Mouse (Mus musculus) granulocyte monocyte progenitor cell, adult 5-6 weeks (primary cell): Measurements from ENCODE around the gene Zfp454. TPM values are rescaled to one million over a fixed set of nuclear protein-coding genes. Genes with fewer than 3 reads are reported as not detected.

Source experiments
- ATAC-seq: replicated peaks from 2 replicates; pipeline ENCODE4 v1.8.0; 2016; ENCODE audit warnings: mild to moderate bottlenecking, moderate TSS enrichment, inconsistent platforms; ENCODE audit not compliant: poor library complexity, severe bottlenecking
- total RNA-seq, 2 experiments: library from RNA; stranded (forward) in 1 of 2; stranded (reverse) in 1 of 2; fragments of 200-712, 200-1000 nt in 1 of 2; fragments of >200 nt in 1 of 2; fragmentation: Nextera tagmentation in 1 of 2; gene quantifications; 2 replicates each; pipeline ENCODE4 v1.2.3; 2014 to 2017

The Zfp454 gene
- total RNA-seq (2014; fragmentation: Nextera tagmentation) (not detected in 2 replicates), total RNA-seq (2017) (not detected in 2 replicates)

- no peak for ATAC-seq
Observed at GRCm38 (mm10) chr11:50887390-50888128, at the start of gene Zfp454. Gene Zfp454, minus strand, starts transcription at chr11:50887651.

- ATAC-seq, result no peak
Observed at GRCm38 (mm10) chr11:50932040-50932439, 44.6 kb upstream of the Zfp454 start.

- peak; percentile 80 for ATAC-seq
Observed at GRCm38 (mm10) chr11:50931451-50931866, 44.0 kb upstream of the Zfp454 start, which contains the start of gene Zfp354b. Gene Zfp354b, minus strand, starts transcription at chr11:50931633.

- ATAC-seq, result peak; percentile 40; the same call in 1 of the 2 replicates
Observed at GRCm38 (mm10) chr11:50931021-50931420, 43.6 kb upstream of the Zfp454 start.

- no peak for ATAC-seq
Observed at GRCm38 (mm10) chr11:50930469-50931014, 43.1 kb upstream of the Zfp454 start.

DNA sequence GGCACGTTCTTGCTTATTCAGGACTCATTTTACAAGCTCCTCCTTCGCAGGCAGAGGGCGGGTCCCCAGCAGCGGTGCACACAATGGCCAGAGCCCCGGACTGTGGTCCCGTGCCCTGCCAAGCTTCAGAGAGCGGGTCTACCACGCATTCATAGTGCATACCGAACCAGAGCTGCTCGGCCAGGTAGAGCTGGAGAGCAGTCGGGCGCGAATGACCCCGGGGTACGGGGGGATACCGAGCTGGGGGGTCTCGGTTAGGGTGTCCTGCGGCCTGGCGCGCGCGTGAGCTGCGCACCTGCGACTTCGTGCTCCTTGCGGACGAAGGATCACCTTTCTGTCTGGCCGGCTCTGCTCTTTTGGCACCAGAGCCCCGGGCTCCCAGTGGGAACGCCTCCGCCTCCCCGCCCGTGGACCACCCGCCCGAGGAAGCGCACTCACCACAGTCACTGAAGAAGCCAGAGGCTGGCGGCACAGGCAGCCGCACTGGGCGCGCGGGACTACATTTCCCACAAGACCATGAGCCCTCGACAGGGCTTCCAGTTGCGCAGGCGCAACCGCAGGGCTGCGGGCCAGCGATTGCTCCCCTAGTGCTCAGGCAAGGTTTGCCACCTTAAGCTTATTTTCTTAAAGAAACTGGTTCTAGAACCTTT, 28.3 kb upstream of the Zfp454 start, which contains the start of gene Zfp2:
Gene Zfp2 (minus strand): TSS at position 495 of the 650 bp plus-strand sequence.
- peak; percentile 99 for ATAC-seq

DNA sequence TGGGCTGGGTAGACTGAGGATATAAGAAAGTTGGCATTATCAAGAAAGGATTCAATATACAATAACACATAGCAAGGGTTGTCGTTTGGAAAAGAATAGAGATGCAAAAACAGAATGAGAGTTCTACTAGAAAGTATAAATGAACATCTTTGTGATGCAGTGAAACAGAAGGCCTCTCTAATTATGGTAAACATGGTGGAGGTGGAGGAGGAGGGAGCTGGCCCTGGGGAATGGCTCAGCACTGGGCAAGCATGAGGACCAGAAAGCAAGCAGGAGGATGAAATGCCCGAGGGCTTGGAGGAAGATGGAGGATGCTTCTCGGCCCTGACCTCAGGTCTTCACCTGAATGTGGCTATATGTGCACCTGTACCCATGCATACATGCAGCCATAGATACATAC, 27.0 kb upstream of the Zfp454 start:
- no peak for ATAC-seq

GRCm38 (mm10) chr11:50913301-50913700, 25.9 kb upstream of the Zfp454 start:
- no peak for ATAC-seq

GRCm38 (mm10) chr11:50908136-50908535, 20.7 kb upstream of the Zfp454 start:
- no peak for ATAC-seq

DNA sequence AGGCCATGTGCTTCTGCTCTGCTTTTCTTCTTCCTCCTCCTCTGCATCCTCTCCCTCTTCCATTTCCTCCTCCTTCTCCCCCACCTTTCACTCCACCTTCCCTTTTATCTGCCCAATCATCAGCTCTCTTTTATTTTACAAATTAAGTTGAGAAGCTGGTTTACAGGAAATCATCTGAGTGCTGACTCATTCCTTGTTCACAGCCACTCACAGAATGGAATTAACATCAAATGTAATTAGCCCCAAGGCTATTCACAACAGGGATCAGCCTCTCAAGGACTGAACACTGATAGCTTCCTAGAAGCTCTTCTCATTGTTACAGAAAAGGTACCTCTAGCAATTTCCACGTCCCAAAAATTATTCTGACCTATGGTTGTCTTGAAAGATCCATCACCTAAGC, 9.9 kb upstream of the Zfp454 start:
- no peak for ATAC-seq

- ATAC-seq, result no peak
Observed at GRCm38 (mm10) chr11:50892441-50892840, 5.0 kb upstream of the Zfp454 start.

DNA sequence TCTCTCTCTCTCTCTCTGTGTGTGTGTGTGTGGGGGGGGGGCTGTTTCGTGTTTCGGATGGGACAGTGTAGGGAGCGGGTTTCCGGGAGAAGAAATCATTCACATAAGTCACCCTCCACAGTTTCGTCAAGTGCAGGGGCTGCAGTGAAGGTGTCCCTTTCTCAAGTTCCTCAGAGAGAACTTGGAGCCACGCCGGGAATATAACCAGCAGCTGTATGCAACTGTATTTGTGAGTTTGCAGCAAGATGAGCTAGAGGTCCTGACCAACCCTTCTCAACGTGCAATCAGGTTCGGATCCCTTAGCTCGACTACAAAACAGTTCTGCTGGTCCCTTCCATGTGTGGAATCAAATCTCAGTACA, 538 bp downstream of the Zfp454 start:
- ATAC-seq, result no peak

- no peak for ATAC-seq
Observed at GRCm38 (mm10) chr11:50886231-50886932, 1.1 kb downstream of the Zfp454 start.

DNA sequence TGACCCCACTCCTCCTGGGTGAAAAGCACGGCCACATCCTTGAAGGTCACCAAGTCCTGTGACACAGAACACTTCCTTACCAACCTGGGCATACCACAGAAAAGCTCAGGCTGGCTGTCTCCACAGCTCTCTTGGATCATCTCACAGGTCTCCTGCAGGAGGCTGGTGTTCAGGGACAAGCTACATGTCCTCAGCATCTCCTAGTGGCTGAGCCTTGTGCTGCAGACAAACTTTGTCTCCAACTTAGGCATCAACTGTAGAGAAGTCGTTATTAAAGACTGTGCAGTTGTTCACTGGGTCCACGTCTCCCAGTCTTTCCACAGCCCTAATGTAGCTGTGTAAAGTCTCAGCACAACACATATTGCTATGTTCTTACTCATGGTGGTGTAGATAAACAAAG, 3.7 kb downstream of the Zfp454 start:
- no peak for ATAC-seq

- no peak for ATAC-seq
Observed at GRCm38 (mm10) chr11:50878641-50879040, 8.8 kb downstream of the Zfp454 start.

- peak; percentile 34 for ATAC-seq
Observed at GRCm38 (mm10) chr11:50850989-50851601, 36.4 kb downstream of the Zfp454 start.

DNA sequence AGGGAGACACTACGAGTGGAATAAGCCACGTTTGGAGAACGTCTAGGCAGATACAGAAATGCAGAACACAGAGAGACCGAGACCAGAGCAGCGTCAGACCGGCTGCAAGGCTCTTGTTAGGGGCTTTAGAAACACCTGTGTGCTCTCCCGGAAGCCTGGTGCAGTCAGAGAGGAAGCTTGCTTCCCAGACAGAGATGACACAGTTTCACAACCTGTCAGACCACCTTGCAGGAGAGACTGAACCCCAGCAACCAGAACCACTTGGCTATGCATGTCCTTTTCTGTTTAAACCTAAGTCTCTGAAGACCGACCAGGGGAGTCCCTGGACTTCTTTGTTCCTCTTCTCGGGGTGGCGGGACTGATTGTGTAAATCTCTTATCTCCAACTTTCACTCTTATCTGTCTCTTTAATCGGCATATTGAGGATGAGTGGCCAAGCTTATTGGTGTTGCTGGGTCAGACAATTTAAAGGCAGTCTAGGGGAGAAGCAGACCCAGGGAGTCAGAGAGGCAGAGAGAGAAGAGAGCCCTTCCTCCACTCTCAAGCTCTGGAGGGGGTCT, 37.2 kb downstream of the Zfp454 start, which contains the start of gene Grm6:
Gene Grm6 (plus strand): TSS at position 509 of the 559 bp plus-strand sequence.
- peak; percentile 61 for ATAC-seq

DNA sequence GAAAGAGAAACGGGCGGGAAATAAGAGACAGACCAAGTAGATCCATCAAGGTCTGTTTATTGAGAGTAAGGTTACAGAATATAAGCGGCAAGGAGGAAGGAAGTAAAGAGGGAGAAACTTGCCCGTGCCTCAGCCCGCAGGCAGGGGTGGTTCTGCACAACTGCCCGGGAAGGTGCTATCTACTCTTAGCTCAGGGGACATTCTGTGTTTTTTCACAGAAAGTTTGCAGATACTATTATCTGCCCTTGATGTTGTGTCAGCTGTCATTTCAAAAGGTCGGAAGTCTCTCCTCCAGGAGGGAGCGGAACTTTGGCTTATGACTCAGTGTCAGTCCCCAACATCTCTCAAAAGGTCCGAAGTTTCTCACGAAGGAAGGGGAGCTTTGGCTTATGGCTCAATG, 38.1 kb downstream of the Zfp454 start:
- no peak for ATAC-seq

- no peak for ATAC-seq
Observed at GRCm38 (mm10) chr11:50848520-50849137, 38.8 kb downstream of the Zfp454 start.
